Mouse (Mus musculus) heart, embryonic 12.5 days (tissue): ENCODE data around the gene Rwdd2a. TPM values are rescaled to one million over a fixed set of nuclear protein-coding genes. Genes with fewer than 3 reads are reported as not detected.
"Not testable (repeated sequence)": the region's sequence is repeated elsewhere in the genome, so short reads cannot be mapped to it uniquely, and the experiment has no call there.

Experiments used
- ATAC-seq: fragments of 200-750 bp; cut with Nextera tagmentation; 2 replicates; pipeline ENCODE4 v1.8.0; 2017; ENCODE audit warnings: moderate TSS enrichment, moderate library complexity; ENCODE audit not compliant: insufficient number of reproducible peaks, low FRiP score
- H3K27ac ChIP-seq: fragments of 300-500 bp; sonication (generic); 2 replicates; pipeline ENCODE4 v1.5.1; 2016; ENCODE audit warnings: mild to moderate bottlenecking, moderate library complexity; ENCODE audit not compliant: poor library complexity, severe bottlenecking
- H3K27me3 ChIP-seq: fragments of 300-500 bp; sonication (generic); replicated peaks from 2 replicates; pipeline ENCODE4 v1.6.1; 2016; ENCODE audit warnings: mild to moderate bottlenecking, moderate library complexity
- H3K36me3 ChIP-seq: fragments of 300-500 bp; sonication (generic); 2 replicates; pipeline ENCODE4 v1.6.1; 2016; ENCODE audit warnings: mild to moderate bottlenecking, moderate library complexity
- H3K4me1 ChIP-seq: fragments of 300-500 bp; sonication (generic); replicated peaks from 2 replicates; pipeline ENCODE4 v1.6.1; 2016; ENCODE audit warnings: mild to moderate bottlenecking
- H3K4me2 ChIP-seq: fragments of 300-500 bp; sonication (generic); 2 replicates; pipeline ENCODE4 v1.6.1; 2016; ENCODE audit warnings: mild to moderate bottlenecking, moderate library complexity
- H3K4me3 ChIP-seq: fragments of 300-500 bp; sonication (generic); 2 replicates; pipeline ENCODE4 v1.5.1; 2016; ENCODE audit warnings: mild to moderate bottlenecking
- H3K9ac ChIP-seq: fragments of 300-500 bp; sonication (generic); 2 replicates; pipeline ENCODE4 v1.6.1; 2016; ENCODE audit warnings: mild to moderate bottlenecking, moderate library complexity
- H3K9me3 ChIP-seq: fragments of 300-500 bp; sonication (generic); replicated peaks from 2 replicates; pipeline ENCODE4 v1.6.1; 2016; ENCODE audit warnings: mild to moderate bottlenecking, moderate library complexity
- WGBS: fragments of 180-500 bp; shearing (Covaris S2); methylation state at CpG from one replicate; pipeline ENCODE4 v1.1.7; 2016; 5-methylcytosine and 5-hydroxymethylcytosine counted together
- polyA plus RNA-seq: library from polyadenylated mRNA; unstranded; fragments of >200 nt; fragmentation: Nextera tagmentation; extraction: Ambion mirVana; gene quantifications from 2 replicates; pipeline ENCODE4 v1.2.1, GENCODE M21; 2016

Rwdd2a gene
- polyA plus RNA-seq, 1 experiment from 2014 or later, result 4.4 TPM

- 55% methylated on average over 19 of the region's 19 CpGs for WGBS
- no peak for ATAC-seq
- Histone ChIP-seq H3K9me3 (peaks cover 3% of the 10 kb centered on the region; the same call in 1 of the 2 replicates), H3K4me3 (0 out of 2 replicates have a peak overlapping the region, but pooled peaks have one; percentile 2), H3K9ac (no peak overlapping the region), H3K4me2 (peak overlapping the region; percentile 49), H3K27me3 (no peaks in the 10 kb centered on the region), H3K36me3 (peaks cover 37% of the 10 kb centered on the region), H3K27ac (no peak overlapping the region), H3K4me1 (peaks cover 19% of the 10 kb centered on the region)
Measured at GRCm38 (mm10) chr9:86592676-86593668, 21.2 kb downstream of the Rwdd2a start.

DNA sequence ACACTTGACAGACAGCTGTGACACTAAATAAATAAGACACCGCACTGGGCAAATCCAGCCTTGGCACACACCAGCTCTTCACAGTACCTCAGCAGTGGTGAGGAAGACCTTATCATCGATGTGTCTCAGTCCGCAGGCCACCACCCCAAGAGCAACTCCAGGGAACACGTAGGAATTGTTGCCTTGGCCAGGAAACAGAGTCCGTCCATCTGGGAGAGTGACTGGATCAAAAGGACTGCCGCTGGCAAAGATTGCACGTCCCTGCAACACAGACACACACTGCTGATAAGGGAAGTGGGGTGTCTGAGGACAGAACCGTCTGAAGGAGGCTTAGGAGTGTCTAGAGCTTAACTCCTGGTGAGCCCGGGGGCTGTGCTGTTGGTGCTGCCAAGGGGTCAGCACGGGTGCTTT lies 22.6 kb downstream of the Rwdd2a start:
- ATAC-seq, result peak; percentile 64; the same call in 1 of the 2 replicates
- H3K9ac ChIP-seq, result not testable (repeated sequence)

GRCm38 (mm10) chr9:86596983-86597382 lies 25.2 kb downstream of the Rwdd2a start:
- Histone ChIP-seq H3K4me1 (peaks cover 44% of the 10 kb centered on the region), H3K36me3 (peaks cover 22% of the 10 kb centered on the region)
- ATAC-seq, H3K27ac ChIP-seq, H3K4me3 ChIP-seq, H3K27me3 ChIP-seq, H3K9ac ChIP-seq, H3K9me3 ChIP-seq, H3K4me2 ChIP-seq: not testable (repeated sequence)

More for the DNA sequence above, 22.6 kb downstream of the Rwdd2a start:
- H3K4me2 ChIP-seq, result peak overlapping the region; percentile 49
- not testable (repeated sequence) for H3K4me3 ChIP-seq, H3K9me3 ChIP-seq, H3K27me3 ChIP-seq
- peak overlapping the region; percentile 56 for H3K27ac ChIP-seq
- peaks cover 25% of the 10 kb centered on the region for H3K4me1 ChIP-seq
- peaks cover 33% of the 10 kb centered on the region for H3K36me3 ChIP-seq
- WGBS, result 11% methylated on average over 10 of the region's 10 CpGs

GRCm38 (mm10) chr9:86599723-86600303 lies 28.0 kb downstream of the Rwdd2a start:
- Histone ChIP-seq H3K9ac (no peak overlapping the region), H3K4me2 (peak overlapping the region; percentile 46), H3K4me3 (no peak overlapping the region), H3K36me3 (peaks cover 19% of the 10 kb centered on the region), H3K9me3 (0 out of 2 replicates have a peak, but pooled peaks cover 3% of the 10 kb centered on the region), H3K27me3 (no peaks in the 10 kb centered on the region), H3K4me1 (peaks cover 29% of the 10 kb centered on the region), H3K27ac (peak overlapping the region; percentile 91)
- ATAC-seq, result peak; percentile 79
- 10% methylated on average over 8 of the region's 8 CpGs for WGBS

DNA sequence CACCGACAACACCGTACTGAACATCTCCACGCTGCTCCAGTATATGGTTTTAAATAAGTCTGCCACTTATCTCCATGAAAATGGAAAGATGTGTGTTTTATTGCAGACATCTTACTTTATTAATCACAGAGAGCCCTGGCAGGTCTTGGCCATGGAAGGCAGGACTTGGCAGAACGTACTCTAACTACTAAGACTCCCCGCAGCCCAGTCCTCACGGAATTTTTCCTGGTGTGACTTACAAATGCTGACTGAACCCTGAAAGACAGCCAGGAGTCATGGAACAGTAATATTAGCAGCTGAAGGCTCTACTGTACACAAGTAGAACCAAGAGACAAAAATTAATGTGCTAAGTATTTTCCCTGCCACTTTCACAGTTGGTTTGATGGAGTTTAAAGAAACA lies 34.0 kb downstream of the Rwdd2a start:
- no peak overlapping the region for H3K4me3 ChIP-seq
- H3K9me3 ChIP-seq, result no peaks in the 10 kb centered on the region
- no peaks in the 10 kb centered on the region for H3K27me3 ChIP-seq
- H3K4me2 ChIP-seq, result no peak overlapping the region
- no peak overlapping the region for H3K9ac ChIP-seq
- no peak overlapping the region for H3K27ac ChIP-seq
- peaks cover 8% of the 10 kb centered on the region for H3K4me1 ChIP-seq
- no peak for ATAC-seq
- peaks cover 6% of the 10 kb centered on the region; the same call in 1 of the 2 replicates for H3K36me3 ChIP-seq
- 83% methylated on average over 6 of the region's 6 CpGs for WGBS

- 91% methylated on average over 4 of the region's 4 CpGs for WGBS
- no peak for ATAC-seq
Measured at GRCm38 (mm10) chr9:86612091-86612490, 40.3 kb downstream of the Rwdd2a start.

DNA sequence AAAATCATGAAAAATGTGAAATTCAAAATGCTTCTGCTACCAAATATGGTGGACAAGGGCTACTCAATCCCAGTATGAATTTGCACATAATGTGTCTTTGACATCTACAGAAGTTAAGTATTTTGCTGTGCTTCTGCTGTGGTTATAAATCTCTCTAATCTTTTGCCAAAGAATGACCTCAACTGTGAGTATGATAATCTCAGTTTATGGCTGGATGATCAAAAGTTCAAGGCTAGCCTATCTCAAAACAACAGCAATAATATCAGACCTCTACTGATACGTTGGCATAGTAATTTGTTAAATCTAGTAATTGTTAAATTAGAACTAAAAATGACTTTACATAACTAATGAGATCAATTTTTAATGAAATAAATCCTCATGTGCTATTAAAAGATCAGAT lies 44.0 kb downstream of the Rwdd2a start:
- Histone ChIP-seq H3K9me3 (no peaks in the 10 kb centered on the region), H3K9ac (no peak overlapping the region), H3K36me3 (peaks cover 10% of the 10 kb centered on the region), H3K27ac (no peak overlapping the region), H3K4me3 (no peak overlapping the region), H3K4me1 (peaks cover 14% of the 10 kb centered on the region), H3K27me3 (no peaks in the 10 kb centered on the region), H3K4me2 (no peak overlapping the region)
- no peak for ATAC-seq
- WGBS, result 68% methylated on average over 1 of the region's 1 CpGs

More at GRCm38 (mm10) chr9:86612091-86612490, 40.3 kb downstream of the Rwdd2a start:
- Histone ChIP-seq H3K27ac (no peak overlapping the region), H3K27me3 (no peaks in the 10 kb centered on the region), H3K4me2 (no peak overlapping the region), H3K36me3 (peaks cover 17% of the 10 kb centered on the region), H3K9me3 (no peaks in the 10 kb centered on the region), H3K9ac (no peak overlapping the region), H3K4me3 (no peak overlapping the region), H3K4me1 (peaks cover 3% of the 10 kb centered on the region)

DNA sequence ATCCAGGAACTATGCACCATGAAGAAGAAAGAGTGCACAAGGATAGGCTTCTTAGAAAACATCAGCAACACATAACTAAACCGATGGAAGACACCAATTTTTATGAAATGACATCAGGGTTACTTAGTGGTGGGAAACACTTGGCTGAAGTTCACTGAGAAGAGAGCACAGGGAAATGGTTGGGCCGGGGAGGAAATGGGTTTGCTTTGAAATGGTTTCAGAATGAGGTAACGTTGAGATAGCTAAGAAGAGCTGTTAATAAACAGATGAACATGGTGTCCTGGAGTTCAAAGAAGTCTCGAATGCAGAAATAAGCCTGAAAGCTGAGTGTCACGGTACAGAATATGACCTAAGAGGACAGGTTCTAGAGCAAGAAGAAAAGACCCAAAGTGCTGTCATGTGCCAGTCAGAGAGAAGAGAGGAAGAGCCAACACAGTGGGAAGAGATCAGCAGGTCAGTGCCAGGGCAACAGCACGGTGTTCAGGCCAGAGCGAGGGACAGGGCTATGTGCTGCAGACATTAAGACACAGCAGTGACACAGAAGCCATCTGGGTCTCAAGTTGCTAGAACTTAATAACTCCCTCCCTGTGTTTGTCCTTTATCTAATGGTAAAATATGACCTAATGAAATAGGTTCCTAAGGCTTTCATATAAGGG lies 46.2 kb downstream of the Rwdd2a start:
- H3K27ac ChIP-seq, result 0 out of 2 replicates have a peak overlapping the region, but pooled peaks have one; percentile 28
- no peaks in the 10 kb centered on the region for H3K27me3 ChIP-seq
- no peak overlapping the region for H3K4me3 ChIP-seq
- no peak overlapping the region for H3K4me2 ChIP-seq
- H3K36me3 ChIP-seq, result 0 out of 2 replicates have a peak, but pooled peaks cover 2% of the 10 kb centered on the region
- ATAC-seq, result no peak
- WGBS, result 54% methylated on average over 7 of the region's 7 CpGs
- H3K9me3 ChIP-seq, result no peaks in the 10 kb centered on the region
- no peak overlapping the region for H3K9ac ChIP-seq
- H3K4me1 ChIP-seq, result peaks cover 14% of the 10 kb centered on the region

DNA sequence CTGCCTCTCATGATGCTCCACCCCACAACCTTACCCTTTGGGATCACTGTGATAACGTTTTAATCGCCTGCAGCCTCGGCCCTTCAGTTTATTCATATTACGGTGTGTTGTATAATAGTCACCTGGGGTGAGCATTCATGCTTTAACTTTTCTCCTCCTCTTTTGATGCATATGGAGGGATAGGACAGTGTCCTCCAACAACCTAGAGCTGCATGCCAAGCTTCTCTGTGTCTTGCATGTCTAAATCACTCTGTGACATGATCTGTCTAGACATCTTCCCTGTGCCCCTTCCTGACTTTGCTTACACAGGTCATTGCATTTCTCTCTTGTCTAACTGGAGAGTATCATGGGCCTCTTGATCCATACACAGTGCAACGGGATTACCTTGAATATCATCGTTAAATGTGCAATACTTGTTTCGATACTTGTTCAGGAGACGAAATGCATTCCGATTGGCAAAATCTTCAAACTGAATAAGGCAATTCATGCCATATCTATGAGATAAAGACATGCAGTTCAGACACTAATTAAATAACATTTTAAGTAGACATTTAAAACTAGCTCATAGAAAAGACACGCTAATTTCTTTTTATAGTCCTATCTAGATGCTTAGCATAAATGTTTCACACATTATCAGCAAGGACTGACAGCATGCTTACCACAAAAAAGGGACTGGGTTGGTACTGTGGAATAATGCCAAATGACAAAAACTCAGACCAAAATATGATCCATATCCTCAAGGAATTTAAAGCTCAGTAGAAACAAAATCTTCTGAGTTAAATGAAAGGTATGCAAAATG lies 47.7 kb downstream of the Rwdd2a start:
- Histone ChIP-seq H3K36me3 (0 out of 2 replicates have a peak, but pooled peaks cover under 1% of the 10 kb centered on the region), H3K27me3 (no peaks in the 10 kb centered on the region), H3K9me3 (no peaks in the 10 kb centered on the region), H3K27ac (no peak overlapping the region), H3K4me1 (peaks cover 14% of the 10 kb centered on the region), H3K9ac (no peak overlapping the region), H3K4me2 (no peak overlapping the region), H3K4me3 (no peak overlapping the region)
- 70% methylated on average over 10 of the region's 10 CpGs for WGBS
- no peak for ATAC-seq

DNA sequence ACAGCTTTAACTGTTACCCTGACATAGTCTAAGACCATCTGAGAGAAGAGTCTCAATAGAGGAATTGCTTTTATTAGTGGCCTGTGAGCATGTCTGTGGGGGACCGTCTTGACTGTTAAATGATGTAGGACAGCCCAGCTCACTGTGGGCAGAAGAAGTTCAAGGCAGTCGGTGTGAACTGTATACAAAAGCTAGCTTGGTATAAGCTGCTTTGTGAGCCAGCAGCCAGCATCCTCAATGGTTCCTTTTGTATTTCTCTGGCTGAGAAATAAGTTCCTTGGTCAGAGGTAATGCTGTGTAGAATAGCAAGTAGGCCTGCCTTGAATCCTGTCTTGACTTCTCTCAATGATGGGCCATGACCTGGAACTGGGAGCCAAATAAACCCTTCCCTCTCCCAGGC lies 50.3 kb downstream of the Rwdd2a start:
- no peak for ATAC-seq
- WGBS, result 85% methylated on average over 2 of the region's 2 CpGs

More for the DNA sequence above, 50.3 kb downstream of the Rwdd2a start:
- Histone ChIP-seq H3K36me3 (no peaks in the 10 kb centered on the region), H3K9ac (no peak overlapping the region), H3K4me3 (no peak overlapping the region), H3K27ac (no peak overlapping the region), H3K27me3 (no peaks in the 10 kb centered on the region), H3K4me1 (peaks cover 19% of the 10 kb centered on the region), H3K4me2 (no peak overlapping the region), H3K9me3 (no peaks in the 10 kb centered on the region)
